ENCODE assay signal across 16 mouse cellular contexts in genomic region chr9:29244006-29244405, GRCm38 (mm10).
"Had no signal": no experiment of that assay in that cellular context is flagged by ENCODE, and none has a peak within 500 bp of the region (broad histone marks: within the 10 kb centered on the region; RNA-seq: fewer than 3 reads in every experiment).

No protein-coding gene starts in this region.

- H3K27ac ChIP-seq: lung, embryonic 15.5 days; macrophage; midbrain, embryonic 13.5 days; midbrain, embryonic 15.5 days; neural tube, embryonic 12.5 days; stomach, embryonic 15.5 days; stomach, postnatal 0 days had no signal

- H3K4me3 ChIP-seq: lung, embryonic 15.5 days; megakaryocyte, embryonic 14.5 days; midbrain, embryonic 13.5 days; midbrain, embryonic 15.5 days; neural tube, embryonic 12.5 days; stomach, embryonic 15.5 days had no signal

- H3K27me3 ChIP-seq: lung, embryonic 15.5 days; megakaryocyte, embryonic 14.5 days; midbrain, embryonic 15.5 days; neural tube, embryonic 12.5 days; stomach, embryonic 15.5 days had no signal

- ATAC-seq: lung, postnatal 0 days; midbrain, embryonic 13.5 days; midbrain, embryonic 15.5 days had no signal

- H3K4me1 ChIP-seq: lung, embryonic 15.5 days; megakaryocyte, embryonic 14.5 days; neural tube, embryonic 12.5 days; stomach, embryonic 15.5 days had no signal

- DNase-seq: lung, adult 18-20 months; lung, postnatal 14 days; lung, postnatal 36 days; right cerebral cortex, postnatal 14 days; thymus, adult 2 months; thymus, postnatal 25 days; thymus, postnatal 4 days had no signal
